Mouse (Mus musculus): ENCODE measurements at regions not wholly inside any gene's neighbourhood (a gene's known extent, or its start where the extent isn't known, plus 50 kb on each side); places are given as distances from the start of the nearest gene placed in this dataset.
"Not testable (repeated sequence)": the region's sequence is repeated elsewhere in the genome, so short reads cannot be mapped to it uniquely, and the experiment has no call there.

DNA sequence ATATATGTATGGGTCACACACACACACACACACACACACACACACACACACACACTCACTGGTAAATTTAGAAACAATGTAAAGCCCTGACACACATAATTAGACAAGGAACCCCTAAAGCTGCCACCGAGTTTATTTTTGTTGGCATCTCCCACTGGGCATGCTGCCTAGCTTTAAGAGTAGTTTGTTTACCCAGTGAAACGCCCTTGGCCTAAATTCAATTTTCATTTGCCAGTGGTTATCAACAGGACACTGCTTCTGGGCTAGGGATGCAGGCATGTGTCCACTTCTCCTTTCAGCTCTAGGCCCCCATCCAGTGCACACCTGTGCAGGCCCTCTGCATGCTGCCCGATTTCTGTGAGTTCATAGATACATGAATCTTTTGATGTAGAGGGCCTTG is 73.7 kb upstream of the 1110032F04Rik start:
- DNase-seq = no peak

DNA sequence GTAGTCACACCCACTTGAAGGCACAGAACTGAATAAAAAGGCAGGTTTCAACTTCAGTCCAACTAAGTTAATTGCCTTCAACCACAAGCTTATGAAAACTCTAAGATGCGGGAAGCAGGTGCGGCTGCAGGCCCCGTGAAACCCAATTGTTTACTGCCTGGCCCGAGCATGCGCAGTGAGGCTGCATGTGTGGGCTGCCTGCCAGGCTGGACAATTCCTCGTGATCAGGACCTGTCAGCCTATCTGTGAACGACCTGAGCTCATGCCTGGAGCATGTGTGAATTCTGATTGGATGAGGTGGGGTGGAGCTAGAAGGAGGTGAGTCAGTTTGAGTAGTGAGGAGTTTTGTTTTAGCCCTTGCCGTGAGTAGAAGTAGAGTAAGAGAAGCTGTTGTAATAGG is 71.0 kb upstream of the 1110032F04Rik start:
- not testable (repeated sequence) for DNase-seq

DNA sequence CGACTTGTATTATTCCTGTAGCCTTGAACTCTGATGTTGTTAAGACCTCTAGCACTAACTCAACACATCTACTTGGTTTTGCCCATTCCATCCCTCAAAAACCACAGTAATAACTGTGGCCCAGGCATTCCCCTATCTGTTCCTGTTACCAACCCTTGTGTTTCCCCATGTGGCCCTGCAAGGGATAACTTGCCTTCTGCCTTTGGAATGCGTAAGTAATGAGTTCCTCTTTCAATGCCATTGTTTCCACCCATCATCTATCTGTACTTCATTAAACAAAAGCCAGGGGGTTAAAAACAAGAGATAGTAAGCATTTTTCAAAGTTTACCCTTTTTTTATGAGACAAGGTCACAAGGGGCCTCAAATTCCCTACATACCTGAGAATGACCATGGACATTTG is 60.5 kb upstream of the 1110032F04Rik start:
- DNase-seq = no peak

DNA sequence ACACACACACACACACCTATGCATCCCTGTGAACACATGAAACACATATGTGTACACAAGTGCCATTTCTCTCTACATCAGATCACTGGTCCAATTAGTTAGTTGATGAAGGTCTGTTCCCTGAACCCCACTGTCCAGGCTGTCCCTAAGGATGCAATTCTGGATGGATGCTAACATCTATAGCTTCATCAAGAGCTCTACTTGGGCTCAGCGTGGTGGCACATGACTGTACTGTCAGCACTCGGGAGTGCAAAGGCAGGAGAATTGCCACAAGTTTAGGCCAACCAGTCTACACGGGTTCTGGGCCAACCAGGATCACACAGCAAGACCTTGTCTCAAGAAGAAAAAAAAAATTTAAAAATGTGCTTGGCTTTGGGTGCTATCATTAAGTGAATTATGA is 55.9 kb upstream of the 1110032F04Rik start:
- no peak for DNase-seq

DNA sequence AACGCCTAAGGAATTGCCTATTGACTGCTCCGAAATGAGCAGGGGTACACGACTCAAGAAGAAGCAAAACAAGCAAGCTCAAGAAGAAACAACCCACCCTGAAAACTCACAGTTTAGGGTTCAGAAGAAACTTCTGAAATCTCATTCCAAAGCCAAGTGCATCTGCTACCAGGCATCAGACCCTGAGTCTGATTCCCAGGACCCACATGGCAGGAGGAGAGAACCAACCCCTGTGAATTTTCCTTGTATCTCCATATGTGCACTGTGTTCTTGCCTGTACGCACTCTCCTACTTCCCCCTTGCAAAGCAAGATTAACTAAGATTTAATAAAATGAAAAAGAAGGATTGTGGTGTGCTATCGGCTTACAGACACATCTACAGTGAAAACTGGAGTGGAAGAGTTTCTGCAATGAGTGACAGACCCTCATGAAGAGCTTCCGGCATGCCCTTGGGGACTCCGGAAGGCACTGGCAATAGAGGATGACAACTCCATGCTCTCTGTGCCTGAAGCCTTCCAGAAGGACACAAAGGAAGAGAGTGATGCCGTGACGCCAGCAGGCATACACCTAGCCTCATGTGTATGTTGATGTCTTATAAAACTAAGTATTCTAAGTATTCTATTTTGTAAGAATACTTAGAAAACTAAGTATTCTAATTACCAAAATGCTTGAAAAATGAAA is 55.2 kb upstream of the 1110032F04Rik start:
- no peak for DNase-seq

DNA sequence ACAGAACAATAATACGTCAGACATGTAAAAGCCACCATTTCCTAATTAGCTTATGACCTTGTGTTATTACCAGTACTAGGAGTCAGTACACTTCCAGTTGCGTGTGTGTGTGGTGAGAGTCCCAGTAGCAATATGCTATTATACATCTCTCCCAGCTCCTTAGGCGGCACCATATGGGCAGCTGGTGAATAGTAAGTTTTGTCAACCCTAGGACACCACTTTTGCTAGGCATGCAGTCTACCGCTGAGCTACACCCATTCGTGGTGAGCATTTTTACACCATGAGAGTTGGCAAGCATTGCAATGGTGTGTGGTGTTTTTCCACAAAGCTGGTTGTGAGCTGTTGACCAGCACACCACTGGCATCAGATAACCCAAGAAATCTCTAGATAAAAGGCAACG is 53.8 kb upstream of the 1110032F04Rik start:
- no peak for DNase-seq

DNA sequence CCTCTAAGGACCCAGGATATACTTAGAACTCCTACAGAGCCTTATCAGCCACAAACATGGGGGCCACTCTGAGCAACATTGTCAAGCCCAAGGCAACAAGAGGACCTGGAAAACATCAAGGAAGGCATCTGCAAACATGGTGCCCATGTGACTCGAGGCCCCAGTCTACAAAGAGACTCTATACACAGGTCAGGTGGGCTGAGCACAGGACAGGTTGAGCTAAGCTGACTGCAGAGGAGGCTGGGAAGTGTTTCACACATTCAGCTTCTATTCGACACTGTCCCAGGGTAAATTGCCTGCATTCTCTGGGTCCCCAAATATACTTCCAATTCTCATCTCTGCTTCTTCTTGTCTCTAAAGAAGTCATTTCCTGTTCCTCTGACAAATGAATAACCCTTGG is 52.1 kb upstream of the 1110032F04Rik start:
- no peak for DNase-seq
